Mouse (Mus musculus): ENCODE measurements around the gene Urgcp. TPM values are rescaled to one million over a fixed set of nuclear protein-coding genes. Genes with fewer than 3 reads are reported as not detected.

Urgcp gene
- total RNA-seq, 4 experiments from 2014 or later, result 72.1 to 78.9 (median 73.4) TPM

DNA sequence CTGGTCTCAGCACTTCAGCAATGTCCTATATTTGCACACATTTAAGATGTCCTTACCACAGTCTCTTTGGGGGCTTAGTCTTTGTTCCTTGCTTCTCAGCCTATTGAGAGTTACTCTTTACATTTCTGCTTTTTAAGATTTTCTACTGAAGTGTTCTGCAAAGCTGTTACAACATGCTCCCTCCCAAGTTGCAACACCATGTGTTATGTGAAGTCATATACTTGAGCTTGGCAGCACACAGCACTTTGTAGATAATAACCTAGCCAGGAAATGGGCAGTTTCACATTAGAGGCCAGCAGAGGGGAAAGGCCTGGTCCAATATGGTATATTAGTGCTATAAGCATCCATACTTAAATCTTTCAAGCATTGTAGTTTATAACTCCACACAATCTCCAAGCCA lies 23.6 kb upstream of the Urgcp start:
- no peak for DNase-seq (ENCODE audit: low spot score in 2 of 2)

- no peak for DNase-seq (ENCODE audit: low spot score in 2 of 2)
These were observed 20.2 kb upstream of the Urgcp start for GRCm38 (mm10) chr11:5782199-5782944.

- DNase-seq (ENCODE audit: low spot score in 2 of 2), result no peak
These were observed 17.9 kb upstream of the Urgcp start for GRCm38 (mm10) chr11:5780035-5780499.

DNA sequence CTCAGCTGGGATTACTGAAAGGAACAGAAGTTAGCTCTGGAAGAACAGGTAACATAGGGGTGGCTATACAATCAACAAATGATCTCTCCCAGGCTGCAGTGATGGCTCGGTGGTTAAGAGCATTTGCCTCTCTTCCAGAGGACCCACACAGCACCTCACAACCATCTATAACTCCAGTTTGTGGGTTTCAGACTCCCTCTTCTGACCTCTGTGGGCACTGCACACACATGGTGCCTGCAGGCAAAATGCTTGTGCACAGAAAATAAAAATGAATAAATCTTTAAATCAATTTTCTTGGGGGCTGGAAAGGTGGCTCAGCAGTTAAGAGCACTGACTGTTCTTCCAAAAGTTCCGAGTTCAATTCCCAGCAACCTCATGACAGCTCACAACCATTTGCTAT lies 16.3 kb upstream of the Urgcp start:
- no peak for DNase-seq (ENCODE audit: low spot score in 2 of 2)

DNA sequence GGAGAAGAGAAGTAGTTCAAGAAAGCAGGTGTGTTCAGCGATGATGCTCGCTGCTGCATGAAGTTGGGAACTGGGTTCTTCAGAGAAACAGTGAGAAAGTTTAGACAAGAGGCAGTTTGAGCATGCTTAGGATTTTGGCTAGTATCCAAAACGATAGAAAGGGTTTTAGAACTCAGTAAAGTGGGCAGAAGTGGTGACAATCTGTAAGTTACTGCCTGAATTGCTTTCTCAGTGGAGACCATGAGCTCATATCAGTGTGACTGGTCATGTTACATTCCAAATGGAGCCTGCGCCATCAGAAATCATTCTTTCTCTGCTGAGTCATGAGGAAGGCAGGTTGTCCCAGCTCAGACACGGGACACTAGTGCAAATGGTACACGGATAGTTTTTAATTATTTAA lies 3.8 kb upstream of the Urgcp start:
- no peak for DNase-seq (ENCODE audit: low spot score in 2 of 2)

DNA sequence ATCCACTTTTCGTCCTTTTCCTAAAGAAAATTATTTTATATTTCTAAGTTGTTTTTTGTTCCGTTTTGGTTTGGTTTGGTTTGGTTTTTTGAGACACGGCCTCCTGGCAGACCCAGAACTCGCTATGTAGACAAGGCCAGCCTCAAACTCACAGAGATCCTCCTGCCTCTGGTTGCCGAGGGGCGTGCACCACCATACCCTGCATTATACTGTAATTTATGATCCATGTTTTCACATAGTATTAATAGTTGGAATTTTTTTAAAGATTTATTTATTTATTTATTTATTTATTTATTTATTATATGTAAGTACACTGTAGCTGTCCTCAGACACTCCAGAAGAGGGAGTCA lies 432 bp upstream of the Urgcp start:
- DNase-seq (ENCODE audit: low spot score in 2 of 2), result no peak

GRCm38 (mm10) chr11:5753755-5754154 lies 8.4 kb downstream of the Urgcp start:
- DNase-seq (ENCODE audit: low spot score in 2 of 2), result no peak

GRCm38 (mm10) chr11:5744951-5745350 lies 17.2 kb downstream of the Urgcp start:
- DNase-seq (ENCODE audit: low spot score in 2 of 2), result no peak

GRCm38 (mm10) chr11:5742106-5742505 lies 20.1 kb downstream of the Urgcp start:
- DNase-seq (ENCODE audit: low spot score in 2 of 2), result no peak

GRCm38 (mm10) chr11:5740965-5741627 lies 21.1 kb downstream of the Urgcp start:
- DNase-seq (ENCODE audit: low spot score in 2 of 2), result peak in 1 of 2 experiments; percentile 64

- no peak for DNase-seq (ENCODE audit: low spot score in 2 of 2)
These were observed 21.6 kb downstream of the Urgcp start for GRCm38 (mm10) chr11:5740599-5740964.

DNA sequence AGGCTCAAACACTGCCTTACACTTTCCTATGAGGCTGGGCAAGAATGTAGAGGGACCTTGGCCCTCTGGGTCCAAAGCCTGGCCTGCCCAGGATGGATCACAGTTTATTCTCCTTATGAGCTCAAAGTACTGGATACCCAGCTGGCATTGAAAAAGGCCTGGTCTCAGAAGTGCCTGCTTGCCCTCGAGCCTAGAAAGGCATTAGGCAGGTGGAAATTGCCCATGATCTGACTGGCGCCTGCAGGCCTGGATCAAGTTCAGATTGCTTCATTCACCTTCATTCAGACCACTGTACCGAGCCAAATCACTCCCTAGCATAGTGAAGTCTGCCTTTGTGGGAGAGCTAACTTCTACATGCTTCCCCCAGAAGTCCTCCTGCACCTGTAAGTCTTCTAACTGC lies 22.3 kb downstream of the Urgcp start:
- DNase-seq (ENCODE audit: low spot score in 2 of 2), result no peak

- DNase-seq (ENCODE audit: low spot score in 2 of 2), result no peak
These were observed 23.1 kb downstream of the Urgcp start for GRCm38 (mm10) chr11:5738888-5739632.

GRCm38 (mm10) chr11:5737137-5737536 lies 25.0 kb downstream of the Urgcp start:
- DNase-seq (ENCODE audit: low spot score in 2 of 2), result no peak

GRCm38 (mm10) chr11:5734323-5734722 lies 27.9 kb downstream of the Urgcp start:
- DNase-seq (ENCODE audit: low spot score in 2 of 2), result no peak

DNA sequence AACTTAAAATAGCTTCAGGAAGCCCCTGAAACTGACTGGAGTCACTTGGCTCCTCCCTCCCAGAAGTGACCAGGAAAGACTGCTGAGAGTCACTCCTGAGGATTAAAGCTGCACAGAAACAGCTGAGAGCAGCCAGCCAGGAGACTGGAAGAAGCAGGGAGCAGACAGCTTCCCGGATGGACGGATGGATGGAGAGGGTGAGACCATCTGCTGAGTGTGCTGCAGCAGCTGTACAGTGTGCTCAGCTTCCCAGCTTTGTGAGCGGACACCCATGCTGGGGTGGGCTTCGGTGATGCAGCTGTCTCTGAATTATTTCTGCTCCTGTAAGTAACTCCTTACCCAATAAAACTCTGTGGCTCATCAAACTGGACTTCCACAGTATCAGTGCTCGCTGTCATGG lies 29.8 kb downstream of the Urgcp start:
- DNase-seq (ENCODE audit: low spot score in 2 of 2), result no peak

- DNase-seq (ENCODE audit: low spot score in 2 of 2), result no peak
These were observed 32.6 kb downstream of the Urgcp start for GRCm38 (mm10) chr11:5729582-5729981.

DNA sequence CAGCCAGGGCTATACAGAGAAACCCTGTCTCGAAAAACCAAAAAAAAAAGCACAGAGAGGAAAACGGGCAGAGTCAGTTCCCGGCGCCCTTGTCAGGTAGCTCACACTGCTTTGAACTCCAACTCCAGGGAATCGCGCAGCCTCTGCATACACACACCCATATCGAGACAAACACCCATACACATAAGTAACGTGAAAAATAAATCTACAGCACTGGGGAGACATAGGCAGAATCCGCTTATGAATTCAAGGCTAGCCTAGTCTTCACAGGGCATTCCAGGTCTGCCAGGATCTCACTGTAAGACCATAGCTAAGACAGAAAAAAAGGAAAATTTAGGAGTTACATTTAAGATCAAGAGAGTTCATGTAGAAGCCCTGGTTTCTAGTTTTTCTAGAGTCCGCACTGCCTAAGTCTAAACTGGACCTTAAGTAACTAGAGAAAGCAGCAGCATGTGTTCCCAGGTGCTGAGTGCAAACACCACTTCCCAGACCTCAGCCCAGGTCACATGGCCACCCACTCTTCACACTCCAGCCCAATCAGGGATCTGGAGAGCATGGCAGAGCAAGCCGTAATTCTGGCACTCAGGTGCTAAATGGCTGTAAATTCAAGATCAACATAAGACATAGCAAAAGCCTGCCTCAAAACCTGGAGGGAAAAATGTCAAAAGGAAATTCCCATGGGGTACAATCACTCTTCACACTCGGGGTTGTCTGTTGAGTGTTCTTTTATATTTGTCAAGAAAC lies 43.4 kb downstream of the Urgcp start:
- DNase-seq (ENCODE audit: low spot score in 2 of 2), result no peak

GRCm38 (mm10) chr11:5716938-5717705 lies 45.1 kb downstream of the Urgcp start:
- no peak for DNase-seq (ENCODE audit: low spot score in 2 of 2)

DNA sequence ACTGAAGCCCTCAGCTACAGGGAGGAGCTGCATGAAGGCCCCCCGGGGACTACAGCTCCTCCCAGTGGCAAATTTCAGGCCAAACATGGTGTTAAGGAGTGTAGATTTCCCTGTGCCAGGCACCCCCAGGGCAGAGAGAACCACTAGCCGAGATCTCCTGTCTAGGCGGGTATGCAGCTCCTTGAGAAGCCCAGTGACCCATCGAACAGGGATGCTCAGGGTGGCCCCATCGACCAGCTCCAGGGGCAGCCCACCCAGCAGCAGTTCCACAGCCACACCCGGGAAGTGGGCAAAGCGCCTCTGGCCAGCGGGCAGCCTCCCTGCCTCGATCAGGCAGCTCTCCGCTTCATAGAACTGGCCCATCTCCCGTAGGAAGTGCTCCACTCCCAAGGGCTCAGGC lies 45.9 kb downstream of the Urgcp start:
- no peak for DNase-seq (ENCODE audit: low spot score in 2 of 2)

GRCm38 (mm10) chr11:5715630-5716105 lies 46.5 kb downstream of the Urgcp start, which contains the start of gene Mrps24:
Gene Mrps24 (minus strand): TSS chr11:5715680.
- DNase-seq (ENCODE audit: low spot score in 2 of 2), result no peak

Data from layer of hippocampus, adult 8-10 months (tissue).